Mouse (Mus musculus) kidney, postnatal 0 days (tissue): ENCODE measurements around the gene Ift27. TPM values are rescaled to one million over a fixed set of nuclear protein-coding genes. Genes with fewer than 3 reads are reported as not detected.

Experiments
- ATAC-seq: fragments of 200-750 bp; cut with Nextera tagmentation; replicated peaks from 2 replicates; pipeline ENCODE4 v1.8.0; 2017; ENCODE audit warnings: low read depth, moderate number of reproducible peaks, moderate TSS enrichment, moderate library complexity; ENCODE audit not compliant: low FRiP score
- DNase-seq: peaks from one replicate; pipeline ENCODE4 v3.0.0-alpha.2; 2016; ENCODE audit warnings: low spot score
- H3K27ac ChIP-seq: fragments of 300-500 bp; sonication (generic); 2 replicates; pipeline ENCODE4 v1.5.1; 2014; ENCODE audit warnings: mild to moderate bottlenecking
- H3K27me3 ChIP-seq: fragments of 300-500 bp; sonication (generic); 2 replicates; pipeline ENCODE4 v1.6.1; 2014; ENCODE audit warnings: low read length, mixed read lengths; ENCODE audit not compliant: insufficient read depth
- H3K36me3 ChIP-seq: fragments of 300-500 bp; sonication (generic); 2 replicates; pipeline ENCODE4 v1.6.1; 2014; ENCODE audit warnings: low read length, mixed read lengths; ENCODE audit not compliant: insufficient read depth
- H3K4me1 ChIP-seq: fragments of 300-500 bp; sonication (generic); replicated peaks from 2 replicates; pipeline ENCODE4 v1.6.1; 2014; ENCODE audit warnings: antibody characterized with exemption, low read length, mixed read lengths; ENCODE audit not compliant: insufficient read depth
- H3K4me2 ChIP-seq: fragments of 300-500 bp; sonication (generic); 2 replicates; pipeline ENCODE4 v1.6.1; 2014; ENCODE audit warnings: mild to moderate bottlenecking, low read length, moderate library complexity, mixed read lengths
- H3K4me3 ChIP-seq: fragments of 300-500 bp; sonication (generic); replicated peaks from 2 replicates; pipeline ENCODE4 v1.5.1; 2014; ENCODE audit warnings: low read depth, low read length
- H3K9ac ChIP-seq: fragments of 300-500 bp; sonication (generic); 2 replicates; pipeline ENCODE4 v1.6.1; 2014; ENCODE audit warnings: low read depth, low read length
- H3K9me3 ChIP-seq: fragments of 300-500 bp; sonication (generic); replicated peaks from 2 replicates; pipeline ENCODE4 v1.6.1; 2016; ENCODE audit warnings: low read length, inconsistent platforms, mixed read lengths
- CTCF ChIP-seq: IDR thresholded peaks from 2 replicates; pipeline ENCODE4 v1.5.1; 2016; ENCODE audit warnings: antibody characterized with exemption, low read depth, mild to moderate bottlenecking, moderate library complexity
- WGBS: fragments of 180-500 bp; shearing (Covaris S2); extraction: QIAGEN DNeasy Blood & Tissue Kit; methylation state at CpG from one replicate; pipeline ENCODE4 v1.1.7; 2014; 5-methylcytosine and 5-hydroxymethylcytosine counted together
- polyA plus RNA-seq: library from polyadenylated mRNA; unstranded; fragments of >200 nt; fragmentation: Nextera tagmentation; extraction: Ambion mirVana; gene quantifications from 2 replicates; pipeline ENCODE4 v1.2.1, GENCODE M21; 2015

The Ift27 gene
- polyA plus RNA-seq, 1 experiment from 2014 or later: 74.7 TPM

GRCm38 (mm10) chr15:78174887-78175245 lies 959 bp upstream of the Ift27 start:
- DNase-seq (no peak), ATAC-seq (no peak)
- no peak for TF ChIP-seq CTCF
- Histone ChIP-seq H3K4me2 (peak overlapping the region; percentile 54), H3K27ac (no peak overlapping the region), H3K27me3 (no peaks in the 10 kb centered on the region), H3K36me3 (no peaks in the 10 kb centered on the region), H3K4me1 (0 out of 2 replicates have a peak, but pooled peaks cover 7% of the 10 kb centered on the region), H3K4me3 (0 out of 2 replicates have a peak overlapping the region, but pooled peaks have one; percentile 29), H3K9ac (no peak overlapping the region), H3K9me3 (no peaks in the 10 kb centered on the region)
- 72% methylated on average over 6 of the region's 6 CpGs for WGBS

- Histone ChIP-seq H3K27ac (no peak overlapping the region), H3K4me2 (peak overlapping the region; percentile 93), H3K27me3 (no peaks in the 10 kb centered on the region), H3K9me3 (no peaks in the 10 kb centered on the region), H3K36me3 (no peaks in the 10 kb centered on the region), H3K4me3 (peak overlapping the region; percentile 60), H3K4me1 (0 out of 2 replicates have a peak, but pooled peaks cover 7% of the 10 kb centered on the region), H3K9ac (peak overlapping the region; percentile 65)
- DNase-seq (peak; percentile 17), ATAC-seq (no peak)
- 24% methylated on average over 26 of the region's 26 CpGs for WGBS
- no peak for TF ChIP-seq CTCF
These were observed 749 bp downstream of the Ift27 start for GRCm38 (mm10) chr15:78172899-78173817.

GRCm38 (mm10) chr15:78172256-78172898 lies 1.5 kb downstream of the Ift27 start:
- Histone ChIP-seq H3K27me3 (no peaks in the 10 kb centered on the region), H3K4me2 (no peak overlapping the region), H3K4me1 (0 out of 2 replicates have a peak, but pooled peaks cover 7% of the 10 kb centered on the region), H3K36me3 (no peaks in the 10 kb centered on the region), H3K9ac (no peak overlapping the region), H3K9me3 (no peaks in the 10 kb centered on the region), H3K4me3 (no peak overlapping the region), H3K27ac (no peak overlapping the region)
- WGBS: 85% methylated on average over 11 of the region's 11 CpGs
- no peak; the same call in 1 of the 2 replicates for TF ChIP-seq CTCF
- ATAC-seq (no peak), DNase-seq (no peak)

- ATAC-seq (no peak), DNase-seq (no peak)
- Histone ChIP-seq H3K36me3 (no peaks in the 10 kb centered on the region), H3K4me3 (no peak overlapping the region), H3K27ac (no peak overlapping the region), H3K9me3 (no peaks in the 10 kb centered on the region), H3K27me3 (no peaks in the 10 kb centered on the region), H3K4me2 (no peak overlapping the region), H3K4me1 (0 out of 2 replicates have a peak, but pooled peaks cover 7% of the 10 kb centered on the region), H3K9ac (no peak overlapping the region)
- no peak for TF ChIP-seq CTCF
- 90% methylated on average over 10 of the region's 10 CpGs for WGBS
These were observed 2.3 kb downstream of the Ift27 start for GRCm38 (mm10) chr15:78171651-78172050.

GRCm38 (mm10) chr15:78170708-78171107 lies 3.2 kb downstream of the Ift27 start:
- H3K27me3 ChIP-seq: no peaks in the 10 kb centered on the region
- H3K27ac ChIP-seq: no peak overlapping the region
- no peak for TF ChIP-seq CTCF
- DNase-seq: no peak
- no peak overlapping the region for H3K4me2 ChIP-seq
- H3K4me3 ChIP-seq: no peak overlapping the region
- H3K9ac ChIP-seq: no peak overlapping the region
- no peaks in the 10 kb centered on the region for H3K9me3 ChIP-seq
- 0 out of 2 replicates have a peak, but pooled peaks cover 7% of the 10 kb centered on the region for H3K4me1 ChIP-seq
- ATAC-seq: no peak
- no peaks in the 10 kb centered on the region for H3K36me3 ChIP-seq
- 89% methylated on average over 15 of the region's 15 CpGs for WGBS

- H3K9me3 ChIP-seq: no peaks in the 10 kb centered on the region
- no peak for DNase-seq
- H3K27ac ChIP-seq: no peak overlapping the region
- no peak for TF ChIP-seq CTCF
- H3K9ac ChIP-seq: no peak overlapping the region
- H3K27me3 ChIP-seq: no peaks in the 10 kb centered on the region
- no peak overlapping the region for H3K4me3 ChIP-seq
- no peak overlapping the region for H3K4me2 ChIP-seq
- H3K36me3 ChIP-seq: no peaks in the 10 kb centered on the region
- WGBS: 80% methylated on average over 11 of the region's 11 CpGs
- no peak for ATAC-seq
- 0 out of 2 replicates have a peak, but pooled peaks cover 7% of the 10 kb centered on the region for H3K4me1 ChIP-seq
These were observed 4.3 kb downstream of the Ift27 start for GRCm38 (mm10) chr15:78169566-78169965.
